Mouse (Mus musculus) cerebellum, adult 2 months (tissue): ENCODE measurements around the gene Fam173a.

Experiments
- CTCF ChIP-seq: fragments of 200-500 bp; IDR thresholded peaks from 2 replicates; pipeline ENCODE4 v1.5.1; 2011; ENCODE audit warnings: low read depth, mild to moderate bottlenecking, control low read depth, low read length, moderate library complexity, borderline replicate concordance; ENCODE audit not compliant: insufficient read depth
- POLR2A ChIP-seq: fragments of 200-500 bp; IDR thresholded peaks from 2 replicates; pipeline ENCODE4 v1.6.1; 2011; ENCODE audit warnings: low read length, control low read depth, borderline replicate concordance; ENCODE audit not compliant: insufficient read depth

- TF ChIP-seq CTCF (no peak), POLR2A (peak; percentile 77; the same call in 1 of the 2 replicates)
Measured at GRCm38 (mm10) chr17:25823452-25823851, 30.8 kb upstream of the Fam173a start, which contains the start of gene Wdr24.
